Mouse (Mus musculus): ENCODE results near the gene Btla.

Btla gene

DNA sequence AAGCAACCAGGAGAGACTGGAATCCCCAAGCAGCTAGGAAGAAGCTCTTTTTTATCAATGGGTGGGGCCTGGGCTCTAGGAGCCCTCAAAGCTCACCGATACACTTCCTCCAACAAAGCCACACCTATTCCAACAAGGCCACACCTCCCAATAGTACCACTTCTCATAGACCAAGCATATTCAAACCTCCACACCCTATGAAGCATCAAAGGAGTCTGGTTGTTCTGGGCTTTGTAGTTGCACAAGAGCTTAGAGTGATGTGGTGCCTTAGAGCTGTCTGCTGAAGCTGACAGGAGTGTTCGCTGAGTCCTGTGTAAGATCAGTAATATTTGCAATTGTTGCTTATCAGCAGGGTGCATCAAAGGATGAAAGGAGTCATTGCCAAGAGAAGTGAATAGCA, 37.2 kb downstream of the Btla start:
- DNase-seq, result no peak

DNA sequence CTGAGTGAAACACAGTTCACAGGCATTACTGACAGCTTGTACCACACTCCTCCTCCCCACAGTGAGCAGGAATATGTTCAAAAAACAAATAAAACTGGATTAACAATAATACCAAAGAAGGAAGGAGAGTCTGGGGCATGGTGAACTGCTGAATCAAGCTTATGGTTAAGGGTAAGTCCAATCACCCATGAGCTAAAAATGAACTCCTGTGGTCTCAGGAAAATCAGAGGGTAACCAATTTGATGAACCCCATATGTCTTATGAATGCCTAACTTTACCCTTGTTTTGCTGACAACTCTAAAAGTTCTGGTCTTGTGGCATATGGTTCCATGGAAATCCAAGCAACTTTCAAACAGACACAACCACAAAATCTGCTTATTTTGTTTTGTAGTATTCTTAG, 37.9 kb downstream of the Btla start:
- DNase-seq, result no peak

DNA sequence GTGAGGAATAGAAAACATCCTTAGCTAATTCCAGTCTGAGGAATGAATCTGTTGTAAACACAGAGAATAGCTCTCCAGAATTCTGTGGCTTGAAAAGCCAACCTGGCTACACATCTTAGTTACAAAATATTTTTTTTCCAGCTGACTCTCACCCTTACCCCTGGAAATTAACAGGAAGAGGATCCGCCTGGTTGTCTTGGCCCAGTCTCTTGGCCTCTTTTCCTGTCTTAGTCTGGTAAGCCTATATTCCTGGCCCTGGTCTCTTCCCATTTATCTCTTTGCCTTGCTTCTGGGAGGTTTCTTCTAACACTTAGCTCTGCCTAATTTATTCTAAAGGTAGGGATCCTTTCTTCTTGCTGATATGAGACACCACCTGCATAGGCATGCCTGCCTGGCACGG, 45.8 kb downstream of the Btla start:
- DNase-seq, result no peak

DNA sequence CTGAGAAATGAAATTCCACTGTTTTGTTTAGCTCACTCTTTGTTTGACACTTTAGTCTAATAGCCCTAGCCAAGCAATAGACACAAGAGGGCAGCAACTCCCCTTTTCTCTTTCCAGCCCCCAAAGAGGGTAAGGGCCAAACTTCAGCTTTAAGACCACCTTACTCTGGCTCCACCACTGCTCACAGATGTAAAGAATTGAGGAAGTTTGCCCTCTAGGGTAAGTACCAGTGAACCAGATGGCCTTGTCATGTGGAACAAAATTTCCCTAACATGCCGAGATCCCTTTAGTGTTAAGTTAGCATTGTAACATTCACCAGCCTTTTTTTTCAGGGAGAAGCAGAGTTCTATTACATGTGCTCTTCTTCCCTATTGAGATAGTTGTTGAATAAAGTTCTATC, 59.0 kb downstream of the Btla start:
- peak in 1 of 2 experiments; percentile 23 for DNase-seq

DNA sequence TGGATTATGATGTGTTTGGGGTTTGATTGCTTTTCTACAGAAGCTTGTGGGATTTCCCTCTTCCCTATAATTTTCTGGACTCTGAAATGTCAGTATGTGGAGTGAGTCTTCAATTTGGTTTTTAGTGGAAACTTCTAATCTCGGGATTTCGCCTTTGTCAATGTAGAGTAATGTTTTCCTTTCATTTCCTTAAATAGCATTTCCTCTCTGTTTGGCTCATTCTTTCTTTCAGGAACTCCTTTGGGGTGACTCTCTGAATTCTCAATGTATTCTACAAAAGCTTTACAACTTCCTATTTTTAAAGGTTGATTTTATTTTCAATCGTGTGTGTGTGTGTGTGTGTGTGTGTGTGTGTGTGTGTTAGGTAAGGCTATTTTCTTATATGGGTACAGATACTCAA, 73.7 kb downstream of the Btla start:
- no peak for DNase-seq

Data from spleen, adult 18-20 months (tissue).